Mouse (Mus musculus) activated CD4-positive, CD25-positive, alpha-beta regulatory T cell, adult 9 weeks (primary cell): ENCODE measurements around the gene Lmo3. TPM values are rescaled to one million over a fixed set of nuclear protein-coding genes. Genes with fewer than 3 reads are reported as not detected.

Source experiments
- polyA plus RNA-seq: library from polyadenylated mRNA; unstranded; fragments of 100-300 nt; shearing (Covaris generic); gene quantifications from one replicate; pipeline ENCODE4 v1.2.1, GENCODE M21; 2017

Gene Lmo3
- polyA plus RNA-seq, result not detected

GRCm38 (mm10) chr6:138581734-138582505 lies at the start of gene Lmo3:
Lmo3 (minus strand) TSS chr6:138581968.

Other genes with a start within 250 kb of the Lmo3 start
- gene Igbp1b, start 76.6 kb upstream of the Lmo3 start, polyA plus RNA-seq, result not detected